Mouse (Mus musculus): Measurements from ENCODE around the gene Katnb1. TPM values are rescaled to one million over a fixed set of nuclear protein-coding genes. Genes with fewer than 3 reads are reported as not detected.

Katnb1 gene
- polyA plus RNA-seq, 1 experiment = 2.6 TPM

DNA sequence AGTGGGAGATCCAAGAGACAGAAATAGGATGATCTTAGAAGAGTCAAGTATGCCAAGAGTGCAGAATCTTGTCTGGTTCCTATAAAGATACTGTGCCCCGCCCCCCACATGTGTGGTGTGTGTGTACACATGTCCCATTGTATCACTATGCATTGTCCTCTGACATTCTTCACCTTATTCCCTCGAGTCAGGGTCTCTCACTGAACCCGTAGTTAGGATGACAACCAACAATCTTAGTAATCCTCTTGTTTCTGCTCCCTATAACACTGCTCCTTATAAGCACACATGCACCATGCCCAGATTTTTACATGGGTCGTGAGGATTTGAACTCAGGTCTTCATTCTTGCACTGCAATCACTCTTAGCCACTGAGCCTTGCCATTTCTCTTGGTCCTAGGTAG is 1.7 kb upstream of the Katnb1 start:
- H3K4me3 ChIP-seq (replicated peaks) = peak overlapping the region; percentile 93
- TF ChIP-seq TAL1 (IDR thresholded peaks at IDR 0.05; ENCODE audit: low read length) (no peak), GATA1 (IDR thresholded peaks at IDR 0.05; ENCODE audit: low read length) (no peak)
- peaks cover 17% of the 10 kb centered on the region for H3K36me3 ChIP-seq (ENCODE audit: control insufficient read depth)

DNA sequence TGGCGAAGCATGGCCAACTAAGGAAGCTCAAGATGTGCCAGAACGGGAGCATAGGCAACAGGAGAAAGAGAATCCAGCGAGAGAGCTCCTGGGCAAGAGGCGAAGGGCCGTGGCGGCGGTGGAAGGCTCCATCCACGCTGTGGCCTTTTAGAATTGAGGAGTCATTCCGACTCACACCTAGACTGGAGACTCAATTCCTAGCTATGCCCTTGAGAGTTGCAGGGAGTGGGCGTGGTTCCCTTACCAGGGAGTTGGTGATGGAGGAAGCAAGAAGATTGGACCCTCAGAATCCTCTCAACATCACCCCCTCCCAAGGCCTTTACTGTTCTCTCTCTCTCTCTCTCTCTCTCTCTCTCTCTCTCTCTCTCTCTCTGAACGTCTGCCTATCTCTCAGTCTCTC is 664 bp downstream of the Katnb1 start:
- no peak for TF ChIP-seq TAL1 (IDR thresholded peaks at IDR 0.05; ENCODE audit: low read length)
- TF ChIP-seq GATA1 (IDR thresholded peaks at IDR 0.05; ENCODE audit: low read length) = no peak
- Histone ChIP-seq H3K9me3 (ENCODE audit: control insufficient read depth, low read length) (no peaks in the 10 kb centered on the region), H3K4me1 (ENCODE audit: control insufficient read depth) (peaks cover 58% of the 10 kb centered on the region), H3K36me3 (ENCODE audit: control insufficient read depth) (peaks cover 38% of the 10 kb centered on the region), H3K27me3 (ENCODE audit: control insufficient read depth) (no peaks in the 10 kb centered on the region), H3K4me3 (replicated peaks) (peak overlapping the region; percentile 93)

More for the DNA sequence above, 1.7 kb upstream of the Katnb1 start:
- peaks cover 39% of the 10 kb centered on the region for H3K4me1 ChIP-seq (ENCODE audit: control insufficient read depth)
- H3K9me3 ChIP-seq (ENCODE audit: control insufficient read depth, low read length) = no peaks in the 10 kb centered on the region
- no peaks in the 10 kb centered on the region for H3K27me3 ChIP-seq (ENCODE audit: control insufficient read depth)

DNA sequence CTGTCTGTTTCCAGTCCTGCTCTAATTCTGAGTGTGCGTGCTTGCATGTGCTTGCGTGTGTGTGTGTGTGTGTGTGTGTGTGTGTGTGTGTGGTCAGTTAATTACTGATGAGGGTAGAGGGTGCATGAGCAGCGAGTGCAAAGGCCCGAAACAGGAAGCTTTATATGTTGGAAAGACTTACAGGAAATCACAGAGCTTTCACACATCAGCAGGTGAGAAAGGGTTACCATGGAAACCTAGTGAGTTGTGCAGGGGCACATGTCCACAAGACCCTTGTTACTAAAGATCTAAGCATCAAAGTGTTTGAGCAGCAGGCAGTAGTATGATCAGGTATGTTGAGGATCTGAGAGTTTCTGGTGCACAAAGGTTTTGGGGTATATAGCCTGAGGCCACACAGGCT is 3.3 kb downstream of the Katnb1 start:
- Histone ChIP-seq H3K9me3 (ENCODE audit: control insufficient read depth, low read length) (no peaks in the 10 kb centered on the region), H3K4me1 (ENCODE audit: control insufficient read depth) (peaks cover 60% of the 10 kb centered on the region), H3K36me3 (ENCODE audit: control insufficient read depth) (peaks cover 63% of the 10 kb centered on the region), H3K27me3 (ENCODE audit: control insufficient read depth) (no peaks in the 10 kb centered on the region), H3K4me3 (replicated peaks) (no peak overlapping the region)
- TF ChIP-seq TAL1 (IDR thresholded peaks at IDR 0.05; ENCODE audit: low read length) (no peak), GATA1 (IDR thresholded peaks at IDR 0.05; ENCODE audit: low read length) (no peak)

DNA sequence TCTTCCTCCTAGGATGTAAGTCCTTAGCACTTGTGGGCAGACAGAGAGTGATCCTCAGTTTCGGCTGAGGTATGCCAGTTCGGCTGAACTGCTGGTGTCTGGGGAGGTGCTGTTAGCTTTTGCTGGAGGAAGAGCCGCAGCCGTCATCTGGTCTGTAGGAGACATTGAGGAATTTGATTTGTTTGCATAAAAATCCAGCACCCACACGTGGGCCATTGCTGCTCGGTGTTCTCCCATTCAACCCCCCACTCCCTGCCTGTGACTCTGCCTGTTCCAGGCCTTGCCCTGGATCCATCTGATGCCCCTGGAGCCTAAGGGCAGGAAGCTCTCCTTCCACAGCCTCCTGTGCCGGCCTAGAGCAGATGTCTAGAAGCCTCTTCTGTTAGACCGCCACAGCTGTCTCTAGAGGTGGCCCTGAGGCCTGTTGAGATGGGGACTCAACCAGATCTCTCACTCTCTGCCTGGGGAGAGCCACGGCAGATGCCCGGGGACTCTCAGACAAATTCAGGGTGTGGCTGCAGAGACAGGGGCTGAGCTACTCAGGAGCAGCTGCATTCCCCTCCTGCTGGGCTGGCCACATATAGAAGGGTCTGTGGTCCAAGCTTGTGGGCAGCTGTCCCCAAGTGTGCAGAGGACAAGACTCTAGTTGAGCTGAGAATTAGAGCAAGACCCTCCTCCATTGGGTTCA is 3.9 kb downstream of the Katnb1 start:
- TF ChIP-seq TAL1 (IDR thresholded peaks at IDR 0.05; ENCODE audit: low read length) (no peak), GATA1 (IDR thresholded peaks at IDR 0.05; ENCODE audit: low read length) (no peak)
- Histone ChIP-seq H3K9me3 (ENCODE audit: control insufficient read depth, low read length) (no peaks in the 10 kb centered on the region), H3K36me3 (ENCODE audit: control insufficient read depth) (peaks cover 68% of the 10 kb centered on the region), H3K4me3 (replicated peaks) (no peak overlapping the region), H3K27me3 (ENCODE audit: control insufficient read depth) (no peaks in the 10 kb centered on the region), H3K4me1 (ENCODE audit: control insufficient read depth) (peaks cover 56% of the 10 kb centered on the region)

DNA sequence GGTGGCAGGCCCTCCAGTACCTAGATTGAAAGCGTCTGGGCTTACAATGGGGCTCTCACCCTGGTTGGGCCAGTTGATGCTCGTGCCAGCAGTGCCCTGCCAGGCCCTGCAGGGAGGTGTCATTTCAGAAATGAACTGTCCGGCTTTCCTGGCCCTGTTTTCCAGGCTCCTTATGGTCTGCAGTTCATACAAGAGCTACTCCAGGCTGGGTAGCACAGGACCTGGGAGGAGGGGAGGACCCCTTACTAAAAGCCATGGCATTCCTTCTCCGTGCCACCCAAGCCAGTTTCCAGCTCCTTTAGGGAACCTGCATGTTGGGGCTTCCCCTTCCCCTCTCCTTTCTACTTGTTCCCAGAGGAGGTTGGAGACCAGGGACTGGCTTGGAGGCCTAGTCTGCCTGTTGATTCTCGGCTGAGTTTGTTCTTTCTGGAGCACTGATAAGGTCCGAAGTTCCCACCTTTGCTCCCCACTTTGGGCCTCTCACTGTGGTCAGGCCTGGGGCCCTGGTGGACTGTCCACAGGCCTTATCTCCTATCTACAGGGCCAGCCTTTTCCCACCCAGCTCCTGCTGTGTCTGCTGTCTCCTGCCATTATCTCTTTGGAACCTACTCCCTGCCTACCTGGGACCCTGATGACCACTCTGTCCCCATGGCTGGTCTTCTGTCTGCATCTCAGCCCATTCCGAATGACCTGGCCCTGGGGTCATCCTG is 4.6 kb downstream of the Katnb1 start:
- H3K4me1 ChIP-seq (ENCODE audit: control insufficient read depth) = peaks cover 54% of the 10 kb centered on the region
- peak overlapping the region; percentile 8 for H3K4me3 ChIP-seq (replicated peaks)
- H3K27me3 ChIP-seq (ENCODE audit: control insufficient read depth) = no peaks in the 10 kb centered on the region
- H3K36me3 ChIP-seq (ENCODE audit: control insufficient read depth) = peaks cover 75% of the 10 kb centered on the region
- H3K9me3 ChIP-seq (ENCODE audit: control insufficient read depth, low read length) = no peaks in the 10 kb centered on the region
- TF ChIP-seq GATA1 (IDR thresholded peaks at IDR 0.05; ENCODE audit: low read length) (no peak), TAL1 (IDR thresholded peaks at IDR 0.05; ENCODE audit: low read length) (no peak)

DNA sequence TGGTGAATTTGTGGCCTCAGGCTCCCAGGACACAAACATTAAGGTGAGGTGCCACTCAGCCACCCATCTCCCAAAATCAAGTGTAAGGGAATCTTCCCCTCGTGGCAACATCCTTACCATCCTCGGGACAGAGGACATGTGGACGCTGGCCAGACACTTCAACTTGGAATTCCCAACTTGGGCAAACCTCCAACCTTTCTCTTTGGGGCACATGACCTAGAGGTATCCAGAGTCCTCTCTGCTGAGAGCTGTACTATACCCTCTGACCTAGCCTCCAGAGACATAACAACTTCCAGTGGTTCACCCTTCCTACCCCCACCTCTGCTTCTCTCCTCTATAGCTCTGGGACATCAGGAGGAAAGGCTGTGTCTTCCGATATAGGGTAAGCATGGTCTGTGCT is 12.6 kb downstream of the Katnb1 start:
- Histone ChIP-seq H3K27me3 (ENCODE audit: control insufficient read depth) (no peaks in the 10 kb centered on the region), H3K4me3 (replicated peaks) (no peak overlapping the region), H3K9me3 (ENCODE audit: control insufficient read depth, low read length) (no peaks in the 10 kb centered on the region), H3K36me3 (ENCODE audit: control insufficient read depth) (peaks cover 97% of the 10 kb centered on the region), H3K4me1 (ENCODE audit: control insufficient read depth) (peaks cover 5% of the 10 kb centered on the region)
- TF ChIP-seq TAL1 (IDR thresholded peaks at IDR 0.05; ENCODE audit: low read length) = no peak
- no peak for TF ChIP-seq GATA1 (IDR thresholded peaks at IDR 0.05; ENCODE audit: low read length)

DNA sequence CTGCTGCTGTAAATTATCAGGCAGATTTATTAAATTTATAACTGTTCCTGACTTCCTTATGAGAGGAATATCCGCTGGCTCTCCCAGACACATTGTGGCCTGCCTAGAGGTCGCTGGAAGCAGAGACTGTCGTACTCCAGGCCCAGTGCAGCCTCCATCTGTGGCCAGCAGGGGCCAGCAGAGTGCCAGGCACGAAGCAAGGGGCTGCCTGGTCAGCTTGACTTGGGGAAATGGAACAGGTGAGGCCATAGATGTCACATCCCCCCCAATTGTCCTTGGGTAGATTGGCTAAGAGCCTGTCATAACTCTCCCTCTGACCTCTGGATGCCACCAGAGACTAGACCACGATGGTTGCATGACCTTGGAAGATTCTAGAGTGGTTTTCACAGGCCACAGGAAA is 18.0 kb downstream of the Katnb1 start:
- Histone ChIP-seq H3K9me3 (ENCODE audit: control insufficient read depth, low read length) (no peaks in the 10 kb centered on the region), H3K4me3 (replicated peaks) (no peak overlapping the region), H3K36me3 (ENCODE audit: control insufficient read depth) (peaks cover 77% of the 10 kb centered on the region), H3K27me3 (ENCODE audit: control insufficient read depth) (no peaks in the 10 kb centered on the region), H3K4me1 (ENCODE audit: control insufficient read depth) (no peaks in the 10 kb centered on the region)
- TF ChIP-seq GATA1 (IDR thresholded peaks at IDR 0.05; ENCODE audit: low read length) (no peak), TAL1 (IDR thresholded peaks at IDR 0.05; ENCODE audit: low read length) (no peak)

DNA sequence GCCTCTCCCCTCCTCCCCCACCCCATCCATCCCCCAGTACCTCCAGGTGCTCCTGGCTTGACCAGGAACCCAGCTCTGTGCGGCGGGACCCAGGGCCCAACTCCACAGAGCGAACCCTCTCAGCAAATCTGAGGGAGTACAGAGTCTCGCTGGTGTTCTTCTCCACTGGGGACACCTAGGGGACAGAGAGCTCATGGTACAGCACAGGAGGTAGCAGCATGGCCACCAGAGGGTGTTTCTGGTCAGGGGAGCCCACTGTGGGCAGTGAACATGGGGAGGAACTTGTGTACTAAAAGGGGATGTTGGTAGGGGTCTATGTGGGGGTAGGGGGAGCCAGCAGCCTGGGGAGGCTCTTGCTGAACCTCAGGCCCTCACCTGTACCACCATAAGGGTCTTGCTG is 21.0 kb downstream of the Katnb1 start:
- Histone ChIP-seq H3K4me3 (replicated peaks) (no peak overlapping the region), H3K27me3 (ENCODE audit: control insufficient read depth) (no peaks in the 10 kb centered on the region), H3K4me1 (ENCODE audit: control insufficient read depth) (no peaks in the 10 kb centered on the region), H3K9me3 (ENCODE audit: control insufficient read depth, low read length) (no peaks in the 10 kb centered on the region), H3K36me3 (ENCODE audit: control insufficient read depth) (peaks cover 55% of the 10 kb centered on the region)
- no peak for TF ChIP-seq GATA1 (IDR thresholded peaks at IDR 0.05; ENCODE audit: low read length)
- TF ChIP-seq TAL1 (IDR thresholded peaks at IDR 0.05; ENCODE audit: low read length) = no peak

DNA sequence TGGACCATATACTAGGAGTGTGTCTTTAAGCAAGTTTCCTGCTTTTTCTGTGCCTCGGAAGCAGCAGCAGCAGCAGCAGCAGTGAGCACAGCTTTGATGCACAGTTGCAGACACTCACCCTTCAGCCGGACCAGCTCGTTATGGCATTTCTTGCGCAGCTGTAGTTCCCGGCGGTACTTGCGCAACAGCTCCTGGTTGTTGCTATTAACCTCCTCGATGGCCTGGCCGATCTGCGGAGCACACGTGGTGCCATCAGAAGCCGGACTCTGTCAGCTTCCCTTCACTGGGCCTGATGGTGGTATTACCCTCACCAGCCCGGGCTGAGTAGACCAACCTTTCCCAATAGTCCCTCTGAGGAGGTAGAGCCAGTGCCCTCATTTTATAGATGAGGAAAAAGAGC is 26.3 kb downstream of the Katnb1 start:
- no peaks in the 10 kb centered on the region for H3K27me3 ChIP-seq (ENCODE audit: control insufficient read depth)
- TF ChIP-seq TAL1 (IDR thresholded peaks at IDR 0.05; ENCODE audit: low read length) (no peak), GATA1 (IDR thresholded peaks at IDR 0.05; ENCODE audit: low read length) (no peak)
- peaks cover 14% of the 10 kb centered on the region; the same call in 1 of the 2 replicates for H3K36me3 ChIP-seq (ENCODE audit: control insufficient read depth)
- H3K9me3 ChIP-seq (ENCODE audit: control insufficient read depth, low read length) = no peaks in the 10 kb centered on the region
- H3K4me3 ChIP-seq (replicated peaks) = no peak overlapping the region
- no peaks in the 10 kb centered on the region for H3K4me1 ChIP-seq (ENCODE audit: control insufficient read depth)
